Mouse (Mus musculus) intestine, embryonic 14.5 days (tissue): Measurements from ENCODE around the gene A830005F24Rik. TPM values are rescaled to one million over a fixed set of nuclear protein-coding genes. Genes with fewer than 3 reads are reported as not detected.

Experiments used
- ATAC-seq: fragments of 200-750 bp; cut with Nextera tagmentation; replicated peaks from 2 replicates; pipeline ENCODE4 v1.8.0; 2017; ENCODE audit warnings: low read depth, moderate number of reproducible peaks, moderate TSS enrichment, moderate library complexity; ENCODE audit not compliant: low FRiP score, low TSS enrichment
- DNase-seq: peaks from one replicate; pipeline ENCODE4 v3.0.0-alpha.2; 2018; ENCODE audit warnings: low spot score
- H3K27ac ChIP-seq: fragments of 300-500 bp; sonication (generic); 2 replicates; pipeline ENCODE4 v1.5.1; 2014; ENCODE audit warnings: low read depth, mild to moderate bottlenecking, control low read depth
- H3K27me3 ChIP-seq: fragments of 300-500 bp; sonication (generic); replicated peaks from 2 replicates; pipeline ENCODE4 v1.6.1; 2014; ENCODE audit warnings: low read length, control low read depth; ENCODE audit not compliant: control insufficient read depth, insufficient read depth
- H3K36me3 ChIP-seq: fragments of 300-500 bp; sonication (generic); 2 replicates; pipeline ENCODE4 v1.6.1; 2014; ENCODE audit warnings: low read length, control low read depth; ENCODE audit not compliant: control insufficient read depth, insufficient read depth
- H3K4me1 ChIP-seq: fragments of 300-500 bp; sonication (generic); replicated peaks from 2 replicates; pipeline ENCODE4 v1.6.1; 2014; ENCODE audit warnings: low read length, control low read depth, mixed read lengths; ENCODE audit not compliant: control insufficient read depth, insufficient read depth
- H3K4me2 ChIP-seq: fragments of 300-500 bp; sonication (generic); 2 replicates; pipeline ENCODE4 v1.6.1; 2014; ENCODE audit warnings: low read length
- H3K4me3 ChIP-seq: fragments of 300-500 bp; sonication (generic); 2 replicates; pipeline ENCODE4 v1.5.1; 2014; ENCODE audit warnings: low read depth, low read length, control low read depth, mixed read lengths
- H3K9ac ChIP-seq: fragments of 300-500 bp; sonication (generic); 2 replicates; pipeline ENCODE4 v1.6.1; 2014; ENCODE audit warnings: mild to moderate bottlenecking, low read length
- H3K9me3 ChIP-seq: fragments of 300-500 bp; sonication (generic); 2 replicates; pipeline ENCODE4 v1.6.1; 2016; ENCODE audit warnings: low read length, control low read depth; ENCODE audit not compliant: control insufficient read depth
- WGBS: fragments of 180-500 bp; shearing (Covaris S2); extraction: QIAGEN DNeasy Blood & Tissue Kit; methylation state at CpG from one replicate; pipeline ENCODE4 v1.1.7; 2014; 5-methylcytosine and 5-hydroxymethylcytosine counted together
- polyA plus RNA-seq: library from polyadenylated mRNA; unstranded; fragments of >200 nt; fragmentation: Nextera tagmentation; extraction: Ambion mirVana; gene quantifications from 2 replicates; pipeline ENCODE4 v1.2.1, GENCODE M21; 2014

A830005F24Rik gene
- polyA plus RNA-seq = 0.79 and 1.1 TPM in 2 replicates

DNA sequence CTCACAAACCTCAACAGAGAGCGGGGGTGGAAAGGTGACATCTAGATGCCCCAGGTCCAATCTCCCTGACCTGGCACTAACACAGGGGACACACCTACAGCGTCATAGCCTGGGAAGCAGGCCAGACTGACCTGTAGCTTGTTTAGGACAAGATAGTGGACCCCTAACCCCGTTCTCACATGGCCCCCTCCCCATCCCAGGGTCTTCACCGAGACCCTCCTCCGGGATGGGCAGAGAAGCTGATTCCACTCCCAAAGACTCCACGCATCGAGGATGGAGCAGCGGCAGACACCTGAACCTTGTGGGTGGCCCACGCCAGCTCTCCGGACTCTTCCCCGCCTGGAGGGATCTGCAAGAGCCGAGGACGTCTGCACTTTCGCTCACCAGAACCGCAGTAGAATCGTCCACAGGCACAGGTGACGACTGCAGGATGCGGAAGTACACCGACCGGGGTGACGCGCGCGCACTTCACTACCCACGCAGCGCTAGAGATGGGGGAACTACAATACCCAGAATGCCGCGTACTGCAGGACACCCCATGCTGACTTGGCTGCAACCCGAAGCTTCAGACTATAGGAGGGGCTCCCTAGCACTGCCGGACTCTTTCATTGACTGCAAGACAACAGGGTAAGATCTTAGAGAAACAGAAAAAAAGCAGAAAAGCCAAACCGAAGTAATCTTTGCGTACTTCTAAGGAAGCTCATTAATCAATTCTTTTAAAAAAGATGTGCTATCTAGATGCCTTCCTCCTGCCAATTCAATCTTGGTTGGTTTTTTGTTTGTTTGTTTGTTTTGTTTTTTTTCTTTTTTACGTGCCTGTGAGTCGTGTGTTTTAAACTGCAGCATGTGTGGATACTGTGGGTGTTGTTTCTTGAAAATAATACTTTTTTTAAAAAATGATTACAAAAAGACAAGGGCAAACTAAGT, at the start of gene A830005F24Rik, which contains the start of gene Zfp169:
TSS of gene A830005F24Rik (plus strand) at position 568 of the 927 bp plus-strand sequence.
TSS of gene Zfp169 (minus strand) at position 449 of the 927 bp plus-strand sequence.
- H3K27ac ChIP-seq = no peak within 1 kb of the TSS
- H3K4me1 ChIP-seq = peaks cover 7% of the 10 kb centered on the region; the same call in 1 of the 2 replicates
- peak within 1 kb of the TSS; percentile 57 for H3K9ac ChIP-seq
- peak within 1 kb of the TSS; percentile 79 for H3K4me2 ChIP-seq
- peak within 1 kb of the TSS; percentile 82 for H3K4me3 ChIP-seq
- DNase-seq (peak; percentile 86), ATAC-seq (peak; percentile 97)
- H3K36me3 ChIP-seq = no peaks in the 10 kb centered on the region
- 2% methylated on average over 34 of the region's 34 CpGs for WGBS
- no peaks in the 10 kb centered on the region for H3K27me3 ChIP-seq
- H3K9me3 ChIP-seq = no peaks in the 10 kb centered on the region

GRCm38 (mm10) chr13:48464170-48464569, 49.2 kb upstream of the A830005F24Rik start:
- 15% methylated on average over 4 of the region's 4 CpGs for WGBS
- peak; percentile 92 for DNase-seq

GRCm38 (mm10) chr13:48466186-48466585, 47.2 kb upstream of the A830005F24Rik start:
- Histone ChIP-seq H3K4me3 (no peak overlapping the region), H3K9ac (no peak overlapping the region), H3K4me2 (no peak overlapping the region), H3K36me3 (no peaks in the 10 kb centered on the region), H3K27me3 (0 out of 2 replicates have a peak, but pooled peaks cover 3% of the 10 kb centered on the region), H3K4me1 (no peaks in the 10 kb centered on the region), H3K9me3 (no peaks in the 10 kb centered on the region), H3K27ac (no peak overlapping the region)
- ATAC-seq (no peak), DNase-seq (no peak)
- 55% methylated on average over 10 of the region's 10 CpGs for WGBS

More at GRCm38 (mm10) chr13:48464170-48464569, 49.2 kb upstream of the A830005F24Rik start:
- Histone ChIP-seq H3K9me3 (no peaks in the 10 kb centered on the region), H3K4me2 (no peak overlapping the region), H3K4me3 (no peak overlapping the region), H3K27me3 (0 out of 2 replicates have a peak, but pooled peaks cover 3% of the 10 kb centered on the region), H3K4me1 (no peaks in the 10 kb centered on the region), H3K9ac (no peak overlapping the region), H3K27ac (no peak overlapping the region), H3K36me3 (no peaks in the 10 kb centered on the region)
- no peak; the same call in 1 of the 2 replicates for ATAC-seq

DNA sequence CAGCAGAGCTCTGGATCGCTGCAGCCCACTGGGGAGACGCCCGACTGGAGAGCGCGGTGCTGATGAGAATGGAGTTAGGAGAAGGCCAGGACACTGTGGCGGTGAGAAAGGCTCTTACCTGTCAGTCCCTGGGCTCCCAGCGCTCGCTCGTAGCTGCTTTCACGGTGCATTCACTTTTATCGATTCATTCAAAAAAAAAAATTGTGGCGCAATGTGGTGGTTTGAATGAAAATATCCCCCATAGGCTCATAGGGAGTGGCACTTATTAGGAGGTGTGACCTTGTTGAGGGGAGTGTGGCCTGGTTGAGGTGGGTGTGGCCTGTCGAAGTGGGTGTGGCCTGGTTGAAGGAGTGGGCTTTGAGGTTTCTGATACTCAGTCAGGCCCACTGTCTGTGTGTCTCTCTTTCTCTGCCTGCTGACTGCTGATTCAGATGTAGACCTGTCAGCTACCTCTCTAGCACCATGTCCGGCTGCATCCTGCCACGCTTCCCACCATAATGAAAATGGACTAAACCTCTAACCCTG, 44.7 kb upstream of the A830005F24Rik start:
- 56% methylated on average over 15 of the region's 15 CpGs for WGBS
- Histone ChIP-seq H3K27ac (no peak overlapping the region), H3K27me3 (0 out of 2 replicates have a peak, but pooled peaks cover 3% of the 10 kb centered on the region), H3K4me1 (no peaks in the 10 kb centered on the region), H3K4me3 (no peak overlapping the region), H3K4me2 (no peak overlapping the region), H3K36me3 (no peaks in the 10 kb centered on the region), H3K9ac (no peak overlapping the region), H3K9me3 (no peaks in the 10 kb centered on the region)
- ATAC-seq (no peak), DNase-seq (no peak)

- Histone ChIP-seq H3K4me3 (no peak overlapping the region), H3K4me2 (no peak overlapping the region), H3K27ac (no peak overlapping the region), H3K4me1 (no peaks in the 10 kb centered on the region), H3K9ac (no peak overlapping the region), H3K27me3 (no peaks in the 10 kb centered on the region), H3K36me3 (peaks cover 14% of the 10 kb centered on the region), H3K9me3 (no peaks in the 10 kb centered on the region)
- ATAC-seq = no peak
- no peak for DNase-seq
- WGBS = 91% methylated on average over 4 of the region's 4 CpGs
Measured at GRCm38 (mm10) chr13:48483606-48484005, 29.8 kb upstream of the A830005F24Rik start.

DNA sequence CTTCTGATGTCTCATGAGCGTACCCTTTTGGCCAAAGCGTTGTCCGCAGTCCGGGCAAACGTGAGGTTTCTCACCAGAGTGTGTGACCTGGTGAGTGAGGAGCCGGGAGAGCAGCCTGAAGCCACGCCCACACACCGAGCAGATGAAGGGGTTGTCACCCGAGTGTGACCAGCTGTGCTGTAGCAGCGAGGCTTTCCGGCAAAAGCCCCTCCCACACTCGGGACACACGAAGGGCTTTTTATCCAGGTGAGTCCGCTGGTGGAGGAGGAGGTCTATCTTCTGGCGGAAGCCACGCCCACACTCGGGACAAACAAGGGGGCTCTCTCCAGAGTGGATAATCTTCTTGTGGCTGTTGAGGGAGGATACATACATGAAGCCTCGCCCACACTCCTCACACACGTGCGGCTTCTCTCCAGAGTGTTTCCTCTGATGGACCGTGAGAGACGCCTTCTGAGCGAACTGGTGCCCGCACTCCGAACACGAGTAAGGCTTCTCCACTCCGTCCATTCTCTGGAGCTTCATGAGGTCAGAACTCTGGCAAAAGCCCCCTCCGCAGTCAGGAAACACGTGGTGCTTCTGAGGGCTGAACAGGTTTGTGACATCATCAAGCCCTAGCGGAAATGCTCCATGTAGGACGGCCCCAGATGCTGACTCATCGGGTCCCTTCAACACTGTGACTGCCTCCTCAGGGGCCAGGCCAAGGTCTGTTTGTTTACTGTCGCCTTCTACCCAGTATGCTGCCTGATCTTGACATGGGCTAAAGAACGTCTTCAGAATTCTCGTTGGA, 22.8 kb upstream of the A830005F24Rik start:
- no peak for ATAC-seq
- Histone ChIP-seq H3K4me2 (no peak overlapping the region), H3K27ac (no peak overlapping the region), H3K4me3 (no peak overlapping the region), H3K9ac (no peak overlapping the region), H3K27me3 (no peaks in the 10 kb centered on the region), H3K9me3 (peaks cover 8% of the 10 kb centered on the region), H3K4me1 (no peaks in the 10 kb centered on the region), H3K36me3 (peaks cover 36% of the 10 kb centered on the region)
- WGBS = 87% methylated on average over 35 of the region's 35 CpGs
- DNase-seq = no peak

- Histone ChIP-seq H3K9me3 (peaks cover 8% of the 10 kb centered on the region), H3K36me3 (peaks cover 36% of the 10 kb centered on the region), H3K27me3 (no peaks in the 10 kb centered on the region), H3K4me3 (no peak overlapping the region), H3K4me1 (no peaks in the 10 kb centered on the region), H3K9ac (no peak overlapping the region), H3K4me2 (no peak overlapping the region), H3K27ac (no peak overlapping the region)
- DNase-seq (no peak), ATAC-seq (no peak)
- 73% methylated on average over 5 of the region's 5 CpGs for WGBS
Measured at GRCm38 (mm10) chr13:48493183-48493582, 20.2 kb upstream of the A830005F24Rik start.

- no peak overlapping the region for H3K27ac ChIP-seq
- peak; percentile 76 for DNase-seq
- 24% methylated on average over 15 of the region's 15 CpGs for WGBS
- H3K4me2 ChIP-seq = no peak overlapping the region
- 0 out of 2 replicates have a peak, but pooled peaks have one; percentile 60 for ATAC-seq
- no peak overlapping the region for H3K9ac ChIP-seq
- peaks cover 7% of the 10 kb centered on the region; the same call in 1 of the 2 replicates for H3K36me3 ChIP-seq
- no peaks in the 10 kb centered on the region for H3K4me1 ChIP-seq
- no peak overlapping the region for H3K4me3 ChIP-seq
- H3K9me3 ChIP-seq = peaks cover 8% of the 10 kb centered on the region
- H3K27me3 ChIP-seq = no peaks in the 10 kb centered on the region
Measured at GRCm38 (mm10) chr13:48497693-48498221, 15.6 kb upstream of the A830005F24Rik start.
